Mouse (Mus musculus) left cerebral cortex, adult 2 months (tissue): ENCODE measurements around the gene Zfp936. TPM values are rescaled to one million over a fixed set of nuclear protein-coding genes. Genes with fewer than 3 reads are reported as not detected.
"Not testable (repeated sequence)": the region's sequence is repeated elsewhere in the genome, so short reads cannot be mapped to it uniquely, and the experiment has no call there.

ENCODE experiments used
- DNase-seq, 2 experiments: peaks; one replicate each; pipeline ENCODE4 v3.0.0; 2021 to 2022; ENCODE audit warnings: low spot score in 2 of 2, mixed read lengths in 1 of 2; ENCODE audit errors: extremely low spot score in 1 of 2
- H3K27ac ChIP-seq: fragments of 200-600 bp; 2 replicates; pipeline ENCODE4 v1.8.1; 2022
- H3K4me3 ChIP-seq: fragments of 200-600 bp; 2 replicates; pipeline ENCODE4 v1.8.1; 2022
- CTCF ChIP-seq: fragments of 200-600 bp; IDR thresholded peaks from 2 replicates; pipeline ENCODE4 v1.8.1; 2022; ENCODE audit warnings: antibody characterized with exemption, mild to moderate bottlenecking, moderate library complexity
- intact Hi-C: fragments of 180-260 bp; cut with DNase I; formaldehyde crosslinking; loops from one replicate; pipeline ENCODE4 v1.15.1; 2025
- long read RNA-seq, 2 experiments: library from polyadenylated mRNA; stranded (forward); transcript quantifications; one replicate each; pipeline ENCODE4 v2.0.0; 2021; ENCODE audit warnings: borderline mapping rate in 2 of 2
- microRNA-seq, 2 experiments: library from miRNA; unstranded; fragments of <30 nt; microRNA quantifications; one replicate each; pipeline ENCODE4 v1.2.0; 2021
- total RNA-seq, 2 experiments: library from RNA; stranded (reverse); gene quantifications; 2 replicates each; pipeline ENCODE4 v1.2.3; 2021

The Zfp936 gene
- total RNA-seq: not detected
- long read RNA-seq, experiment 1: 0 reads
- long read RNA-seq, experiment 2: 0 reads

- intact Hi-C loops, H3K27ac ChIP-seq, DNase-seq, H3K4me3 ChIP-seq: not testable (repeated sequence)
Observed at GRCm38 (mm10) chr7:43113929-43114328, at the start of gene Zfp936. Zfp936 (plus strand) TSS chr7:43114229.

- DNase-seq: no peak
- Histone ChIP-seq H3K27ac (no peak overlapping the region), H3K4me3 (no peak overlapping the region)
- no peak for TF ChIP-seq CTCF
- intact Hi-C loops: no loop called here
Observed at GRCm38 (mm10) chr7:43077831-43078230, 36.2 kb upstream of the Zfp936 start.

- H3K4me3 ChIP-seq, H3K27ac ChIP-seq, DNase-seq, intact Hi-C loops: not testable (repeated sequence)
Observed at GRCm38 (mm10) chr7:43128691-43129090, 14.7 kb downstream of the Zfp936 start.

GRCm38 (mm10) chr7:43164121-43164520 is 50.1 kb downstream of the Zfp936 start:
- intact Hi-C loops: not testable (repeated sequence)

GRCm38 (mm10) chr7:43167101-43167500 is 53.1 kb downstream of the Zfp936 start:
- H3K27ac ChIP-seq, H3K4me3 ChIP-seq, intact Hi-C loops, DNase-seq: not testable (repeated sequence)

More at GRCm38 (mm10) chr7:43164121-43164520, 50.1 kb downstream of the Zfp936 start:
- DNase-seq, H3K27ac ChIP-seq, H3K4me3 ChIP-seq: not testable (repeated sequence)

- H3K4me3 ChIP-seq, intact Hi-C loops, H3K27ac ChIP-seq: not testable (repeated sequence)
Observed at GRCm38 (mm10) chr7:43167811-43168210, 53.8 kb downstream of the Zfp936 start.

GRCm38 (mm10) chr7:43168212-43168611 is 54.2 kb downstream of the Zfp936 start:
- H3K27ac ChIP-seq, H3K4me3 ChIP-seq, DNase-seq, intact Hi-C loops: not testable (repeated sequence)

More at GRCm38 (mm10) chr7:43167811-43168210, 53.8 kb downstream of the Zfp936 start:
- DNase-seq: not testable (repeated sequence)

- no peak for TF ChIP-seq CTCF
- intact Hi-C loops: no loop called here
- no peak for DNase-seq
- Histone ChIP-seq H3K27ac (no peak overlapping the region), H3K4me3 (no peak overlapping the region)
Observed at GRCm38 (mm10) chr7:43177003-43177702, 63.1 kb downstream of the Zfp936 start.

GRCm38 (mm10) chr7:43213781-43214180 is 99.8 kb downstream of the Zfp936 start:
- H3K27ac ChIP-seq, H3K4me3 ChIP-seq, DNase-seq, intact Hi-C loops: not testable (repeated sequence)

Small RNA genes lying within 50 kb of the gene (microRNA-seq; reads per million reads assigned to microRNA genes)
- gene Gm22707: 0 reads per million in 2 experiments

Other genes starting within 250 kb of the Zfp936 start
- under 1 TPM; 0.16 to 0.18 TPM for gene Gm2381, start 247.0 kb upstream of the Zfp936 start, total RNA-seq
- not detected for gene Vmn2r63, start 180.4 kb upstream of the Zfp936 start, total RNA-seq
- gene Gm9268, start 95.5 kb upstream of the Zfp936 start, total RNA-seq: not detected
- gene Zfp715, start 199.1 kb downstream of the Zfp936 start, total RNA-seq: 10 to 100 TPM; 21.6 to 23.6 TPM
- gene Siglecf, start 237.1 kb downstream of the Zfp936 start, total RNA-seq: under 1 TPM; 0.34 to 0.54 TPM